Mouse (Mus musculus) erythroblast, embryonic 14.5 days (primary cell): Measurements from ENCODE around the gene Prkcb.

Experiments
- GATA1 ChIP-seq: IDR thresholded peaks from 2 replicates; pipeline ENCODE4 v1.6.1; 2012; ENCODE audit warnings: low read length, inconsistent platforms, mixed read lengths
- TAL1 ChIP-seq: IDR thresholded peaks from 3 replicates; pipeline ENCODE4 v1.6.1; 2012; ENCODE audit warnings: low read length, inconsistent platforms, mixed read lengths

DNA sequence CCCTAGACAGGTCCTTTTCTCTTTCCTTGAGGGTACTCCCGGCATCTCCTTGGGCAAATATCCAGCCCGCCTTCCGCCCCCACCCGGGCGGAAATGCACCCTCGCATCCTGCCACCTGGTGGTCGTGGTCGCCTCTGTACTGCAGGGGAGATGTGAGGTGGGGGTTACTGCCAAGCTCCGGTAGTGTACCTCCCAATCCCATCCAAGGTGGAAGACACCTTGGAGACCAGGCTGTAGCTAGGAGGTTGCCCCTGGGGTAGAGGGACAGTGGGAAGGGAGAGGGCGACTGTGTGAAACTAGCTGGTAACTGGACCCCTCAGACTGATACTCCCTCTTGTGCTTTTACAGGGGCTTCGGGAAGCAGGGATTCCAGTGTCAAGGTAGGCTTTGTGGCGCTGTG is 1.6 kb downstream of the Prkcb start:
- TF ChIP-seq TAL1 (no peak), GATA1 (no peak)
